Mouse (Mus musculus): ENCODE data around the gene Cdh13. TPM values are rescaled to one million over a fixed set of nuclear protein-coding genes. Genes with fewer than 3 reads are reported as not detected.

Cdh13 gene
- polyA plus RNA-seq, 1 experiment, result 18.4 TPM

DNA sequence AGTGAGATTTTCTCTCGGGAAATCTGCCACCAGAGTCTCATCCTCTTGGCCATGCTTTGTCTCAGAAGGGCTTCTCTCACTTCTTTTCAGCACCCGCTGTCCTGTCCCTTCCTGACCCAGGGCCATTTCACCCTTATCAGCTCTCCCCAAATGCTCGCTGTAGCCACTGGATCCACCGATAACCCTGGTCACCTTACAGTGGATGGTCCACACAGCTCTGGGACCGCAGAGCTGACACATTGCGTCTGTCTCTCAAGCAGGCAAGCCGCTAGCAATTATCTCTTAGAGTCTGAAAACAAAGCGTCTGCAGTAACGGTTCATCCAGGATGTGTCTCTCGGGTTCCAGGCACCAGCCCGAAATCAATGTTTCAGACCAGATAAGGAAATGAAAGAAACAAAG is 429.6 kb downstream of the Cdh13 start:
- 85% methylated on average over 11 of the region's 11 CpGs for WGBS
- Histone ChIP-seq H3K4me1 (ENCODE audit: control insufficient read depth, insufficient read depth, low read length) (peaks cover 3% of the 10 kb centered on the region), H3K27ac (ENCODE audit: insufficient read depth, low read length) (no peak overlapping the region), H3K4me3 (replicated peaks; ENCODE audit: insufficient read depth, low read depth, low read length) (no peak overlapping the region), H3K27me3 (ENCODE audit: control insufficient read depth, insufficient read depth, low read length) (no peaks in the 10 kb centered on the region)
- no peak for TF ChIP-seq POLR2A (IDR thresholded peaks at IDR 0.05; ENCODE audit: borderline replicate concordance, insufficient read depth, low read length)
- TF ChIP-seq CTCF (IDR thresholded peaks at IDR 0.05; ENCODE audit: borderline replicate concordance, insufficient read depth, low read depth, low read length), result no peak
- no peak for DNase-seq

DNA sequence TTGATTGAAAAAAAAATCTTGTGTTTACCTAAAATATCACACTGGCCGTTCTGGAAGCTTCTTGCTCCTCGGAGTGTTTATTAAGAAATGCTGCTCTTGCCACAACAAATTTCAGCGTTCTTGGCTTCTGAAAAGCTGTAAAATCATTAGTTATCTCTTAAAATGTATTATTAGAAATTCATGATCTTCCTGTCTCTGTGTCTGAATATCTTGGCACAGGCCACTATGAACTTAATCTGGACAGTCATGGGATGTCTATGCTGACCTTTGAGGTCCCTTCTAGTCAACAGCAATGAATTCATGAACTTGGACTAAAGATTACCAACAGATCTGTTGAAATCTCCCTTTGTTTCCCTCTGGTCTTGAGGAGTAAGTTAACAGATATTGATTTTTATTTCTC is 430.1 kb downstream of the Cdh13 start:
- no peak overlapping the region for H3K4me3 ChIP-seq (replicated peaks; ENCODE audit: insufficient read depth, low read depth, low read length)
- no peak for TF ChIP-seq POLR2A (IDR thresholded peaks at IDR 0.05; ENCODE audit: borderline replicate concordance, insufficient read depth, low read length)
- TF ChIP-seq CTCF (IDR thresholded peaks at IDR 0.05; ENCODE audit: borderline replicate concordance, insufficient read depth, low read depth, low read length), result no peak
- peaks cover 6% of the 10 kb centered on the region for H3K4me1 ChIP-seq (ENCODE audit: control insufficient read depth, insufficient read depth, low read length)
- H3K27ac ChIP-seq (ENCODE audit: insufficient read depth, low read length), result no peak overlapping the region
- 96% methylated on average over 3 of the region's 3 CpGs for WGBS
- DNase-seq, result no peak
- no peaks in the 10 kb centered on the region for H3K27me3 ChIP-seq (ENCODE audit: control insufficient read depth, insufficient read depth, low read length)

GRCm38 (mm10) chr8:118722896-118723295 is 439.4 kb downstream of the Cdh13 start:
- TF ChIP-seq POLR2A (IDR thresholded peaks at IDR 0.05; ENCODE audit: borderline replicate concordance, insufficient read depth, low read length) (no peak), CTCF (IDR thresholded peaks at IDR 0.05; ENCODE audit: borderline replicate concordance, insufficient read depth, low read depth, low read length) (no peak)
- no peak for DNase-seq
- no peaks in the 10 kb centered on the region for H3K27me3 ChIP-seq (ENCODE audit: control insufficient read depth, insufficient read depth, low read length)
- no peak overlapping the region for H3K27ac ChIP-seq (ENCODE audit: insufficient read depth, low read length)
- H3K4me3 ChIP-seq (replicated peaks; ENCODE audit: insufficient read depth, low read depth, low read length), result no peak overlapping the region
- peaks cover 6% of the 10 kb centered on the region; the same call in 1 of the 2 replicates for H3K4me1 ChIP-seq (ENCODE audit: control insufficient read depth, insufficient read depth, low read length)
- 85% methylated on average over 3 of the region's 3 CpGs for WGBS

DNA sequence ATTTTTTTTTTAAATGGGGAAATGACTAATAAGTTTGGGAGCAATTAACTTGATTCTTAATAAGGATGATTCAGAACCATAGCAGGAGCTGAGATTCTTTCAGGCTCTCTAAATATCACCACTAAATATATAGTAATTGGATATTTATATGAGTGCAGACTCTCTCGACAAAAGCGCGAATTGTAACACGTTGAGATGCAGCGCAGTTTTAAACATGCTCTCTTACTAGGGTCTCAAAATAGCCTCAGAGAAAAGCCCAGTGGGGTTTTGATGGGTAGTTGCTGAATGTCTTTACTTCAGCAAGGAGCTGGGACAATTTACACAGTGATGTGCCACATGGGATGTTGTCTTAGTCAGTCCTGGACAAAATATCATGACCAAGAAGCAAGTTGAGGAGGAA is 442.1 kb downstream of the Cdh13 start:
- DNase-seq, result no peak
- no peaks in the 10 kb centered on the region for H3K27me3 ChIP-seq (ENCODE audit: control insufficient read depth, insufficient read depth, low read length)
- H3K4me1 ChIP-seq (ENCODE audit: control insufficient read depth, insufficient read depth, low read length), result no peaks in the 10 kb centered on the region
- H3K27ac ChIP-seq (ENCODE audit: insufficient read depth, low read length), result no peak overlapping the region
- no peak overlapping the region for H3K4me3 ChIP-seq (replicated peaks; ENCODE audit: insufficient read depth, low read depth, low read length)
- TF ChIP-seq POLR2A (IDR thresholded peaks at IDR 0.05; ENCODE audit: borderline replicate concordance, insufficient read depth, low read length), result no peak
- TF ChIP-seq CTCF (IDR thresholded peaks at IDR 0.05; ENCODE audit: borderline replicate concordance, insufficient read depth, low read depth, low read length), result no peak
- WGBS, result 98% methylated on average over 5 of the region's 5 CpGs

GRCm38 (mm10) chr8:118741781-118742180 is 458.2 kb downstream of the Cdh13 start:
- peak in 1 of 2 experiments; percentile 8 for DNase-seq
- 41% methylated on average over 5 of the region's 5 CpGs for WGBS
- Histone ChIP-seq H3K27ac (ENCODE audit: insufficient read depth, low read length) (no peak overlapping the region), H3K4me1 (ENCODE audit: control insufficient read depth, insufficient read depth, low read length) (no peaks in the 10 kb centered on the region; the same call in 1 of the 2 replicates), H3K27me3 (ENCODE audit: control insufficient read depth, insufficient read depth, low read length) (no peaks in the 10 kb centered on the region), H3K4me3 (replicated peaks; ENCODE audit: insufficient read depth, low read depth, low read length) (no peak overlapping the region)
- TF ChIP-seq POLR2A (IDR thresholded peaks at IDR 0.05; ENCODE audit: borderline replicate concordance, insufficient read depth, low read length) (no peak), CTCF (IDR thresholded peaks at IDR 0.05; ENCODE audit: borderline replicate concordance, insufficient read depth, low read depth, low read length) (no peak)

DNA sequence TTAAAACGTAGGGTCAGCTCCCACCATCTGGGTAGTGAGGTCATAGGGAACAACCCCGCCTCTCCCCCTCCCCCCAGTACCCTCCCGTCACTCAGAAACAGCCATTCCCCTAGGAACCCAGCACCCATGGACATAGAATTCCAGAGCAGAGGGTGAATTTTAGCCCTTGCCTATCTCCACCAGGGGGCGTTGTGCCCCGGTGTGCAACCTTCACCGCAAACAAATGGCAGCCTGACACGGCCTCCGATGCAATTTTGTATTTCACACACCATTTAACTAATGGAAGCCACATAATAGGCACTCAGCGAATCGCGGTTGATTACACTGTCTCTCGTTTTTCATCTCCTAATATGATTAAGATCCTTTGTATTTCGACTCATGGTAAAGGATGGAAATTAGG is 461.5 kb downstream of the Cdh13 start:
- peak in 1 of 2 experiments; percentile 6 for DNase-seq
- TF ChIP-seq POLR2A (IDR thresholded peaks at IDR 0.05; ENCODE audit: borderline replicate concordance, insufficient read depth, low read length) (no peak), CTCF (IDR thresholded peaks at IDR 0.05; ENCODE audit: borderline replicate concordance, insufficient read depth, low read depth, low read length) (no peak; the same call in 1 of the 2 replicates)
- WGBS, result 86% methylated on average over 13 of the region's 13 CpGs

DNA sequence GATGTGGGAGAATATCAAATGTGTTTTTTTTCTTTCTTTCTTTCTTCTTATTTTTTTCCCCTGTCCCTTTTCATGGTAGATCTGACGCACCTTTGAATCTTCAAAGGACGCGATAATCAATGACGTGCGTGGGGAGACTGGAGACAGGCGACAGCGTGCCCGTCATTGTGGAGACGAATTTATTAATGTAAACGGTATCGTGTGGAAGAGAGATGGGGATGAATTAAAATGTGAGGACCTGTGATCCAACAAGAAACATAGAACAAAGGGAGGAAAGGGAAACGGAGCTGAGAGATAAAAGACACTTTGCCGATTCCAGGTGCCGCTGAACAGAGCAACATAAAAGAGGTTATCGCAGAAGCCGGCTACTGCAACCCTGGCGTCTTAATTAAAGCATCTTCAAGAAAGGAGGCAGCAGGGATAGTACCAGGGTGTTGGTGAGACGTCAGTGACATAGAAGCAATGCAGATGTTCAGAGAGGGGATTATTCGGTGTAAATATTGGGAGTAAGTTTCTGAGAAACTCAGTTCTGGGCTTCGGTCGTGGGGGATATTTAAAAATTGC is 464.6 kb downstream of the Cdh13 start:
- H3K4me3 ChIP-seq (replicated peaks; ENCODE audit: insufficient read depth, low read depth, low read length), result no peak overlapping the region
- 0 out of 2 replicates have a peak, but pooled peaks cover 1% of the 10 kb centered on the region for H3K27me3 ChIP-seq (ENCODE audit: control insufficient read depth, insufficient read depth, low read length)
- DNase-seq, result no peak
- 79% methylated on average over 21 of the region's 21 CpGs for WGBS
- H3K27ac ChIP-seq (ENCODE audit: insufficient read depth, low read length), result no peak overlapping the region
- TF ChIP-seq CTCF (IDR thresholded peaks at IDR 0.05; ENCODE audit: borderline replicate concordance, insufficient read depth, low read depth, low read length) (no peak), POLR2A (IDR thresholded peaks at IDR 0.05; ENCODE audit: borderline replicate concordance, insufficient read depth, low read length) (no peak)
- no peaks in the 10 kb centered on the region for H3K4me1 ChIP-seq (ENCODE audit: control insufficient read depth, insufficient read depth, low read length)

More for the DNA sequence above, 461.5 kb downstream of the Cdh13 start:
- Histone ChIP-seq H3K4me3 (replicated peaks; ENCODE audit: insufficient read depth, low read depth, low read length) (no peak overlapping the region), H3K27ac (ENCODE audit: insufficient read depth, low read length) (no peak overlapping the region), H3K27me3 (ENCODE audit: control insufficient read depth, insufficient read depth, low read length) (no peaks in the 10 kb centered on the region), H3K4me1 (ENCODE audit: control insufficient read depth, insufficient read depth, low read length) (no peaks in the 10 kb centered on the region; the same call in 1 of the 2 replicates)

GRCm38 (mm10) chr8:118749191-118749590 is 465.7 kb downstream of the Cdh13 start:
- DNase-seq, result peak; percentile 78 to 92
- no peaks in the 10 kb centered on the region for H3K4me1 ChIP-seq (ENCODE audit: control insufficient read depth, insufficient read depth, low read length)
- TF ChIP-seq POLR2A (IDR thresholded peaks at IDR 0.05; ENCODE audit: borderline replicate concordance, insufficient read depth, low read length), result no peak
- peak; percentile 8; the same call in 1 of the 2 replicates for TF ChIP-seq CTCF (IDR thresholded peaks at IDR 0.05; ENCODE audit: borderline replicate concordance, insufficient read depth, low read depth, low read length)
- WGBS, result 21% methylated on average over 3 of the region's 3 CpGs
- H3K27ac ChIP-seq (ENCODE audit: insufficient read depth, low read length), result no peak overlapping the region
- H3K4me3 ChIP-seq (replicated peaks; ENCODE audit: insufficient read depth, low read depth, low read length), result no peak overlapping the region
- H3K27me3 ChIP-seq (ENCODE audit: control insufficient read depth, insufficient read depth, low read length), result 0 out of 2 replicates have a peak, but pooled peaks cover 1% of the 10 kb centered on the region
